Mouse (Mus musculus) kidney, adult 11 months (tissue): ENCODE measurements around the gene Bglap.
A peak's percentile ranks its signal among the peaks of the same experiment; 100 is the strongest.
"Not testable (repeated sequence)": the region's sequence is repeated elsewhere in the genome, so short reads cannot be mapped to it uniquely, and the experiment has no call there.

Experiments
- DNase-seq: peaks from one replicate; pipeline ENCODE4 v3.0.0; 2022

Bglap gene

GRCm38 (mm10) chr3:88393776-88394375 is 9.6 kb upstream of the Bglap start:
- DNase-seq = no peak

- not testable (repeated sequence) for DNase-seq
Observed at GRCm38 (mm10) chr3:88382383-88382782, 1.9 kb downstream of the Bglap start.

GRCm38 (mm10) chr3:88381389-88382315 is 2.6 kb downstream of the Bglap start:
- DNase-seq = not testable (repeated sequence)

- not testable (repeated sequence) for DNase-seq
Observed at GRCm38 (mm10) chr3:88378599-88378998, 5.7 kb downstream of the Bglap start, which contains the start of gene Bglap2. TSS of gene Bglap2 (minus strand) at chr3:88378699.

- DNase-seq = not testable (repeated sequence)
Observed at GRCm38 (mm10) chr3:88376644-88377043, 7.6 kb downstream of the Bglap start.

- not testable (repeated sequence) for DNase-seq
Observed at GRCm38 (mm10) chr3:88375750-88376626, 8.3 kb downstream of the Bglap start.

- DNase-seq = not testable (repeated sequence)
Observed at GRCm38 (mm10) chr3:88372643-88373042, 11.6 kb downstream of the Bglap start, which contains the start of gene Bglap3. TSS of gene Bglap3 (minus strand) at chr3:88372743.

- DNase-seq = not testable (repeated sequence)
Observed at GRCm38 (mm10) chr3:88368511-88368910, 15.8 kb downstream of the Bglap start.

GRCm38 (mm10) chr3:88367517-88367916 is 16.7 kb downstream of the Bglap start:
- not testable (repeated sequence) for DNase-seq

- DNase-seq = not testable (repeated sequence)
Observed at GRCm38 (mm10) chr3:88366830-88367428, 17.3 kb downstream of the Bglap start.

- DNase-seq = no peak
Observed at GRCm38 (mm10) chr3:88365705-88366361, 18.4 kb downstream of the Bglap start.

GRCm38 (mm10) chr3:88364337-88364736 is 19.9 kb downstream of the Bglap start, which contains the start of gene Paqr6:
TSS of gene Paqr6 (plus strand) at chr3:88364584.
- peak; percentile 67 for DNase-seq

GRCm38 (mm10) chr3:88363700-88364099 is 20.6 kb downstream of the Bglap start:
- DNase-seq = no peak

GRCm38 (mm10) chr3:88361612-88362313 is 22.5 kb downstream of the Bglap start:
- no peak for DNase-seq

GRCm38 (mm10) chr3:88361096-88361495 is 23.2 kb downstream of the Bglap start:
- DNase-seq = no peak

- DNase-seq = no peak
Observed at GRCm38 (mm10) chr3:88359989-88360388, 24.3 kb downstream of the Bglap start.

- DNase-seq = no peak
Observed at GRCm38 (mm10) chr3:88359584-88359983, 24.7 kb downstream of the Bglap start.

- peak; percentile 60 for DNase-seq
Observed at GRCm38 (mm10) chr3:88354396-88355165, 29.7 kb downstream of the Bglap start.

GRCm38 (mm10) chr3:88352907-88353306 is 31.4 kb downstream of the Bglap start:
- DNase-seq = no peak

- DNase-seq = no peak
Observed at GRCm38 (mm10) chr3:88350732-88351131, 33.5 kb downstream of the Bglap start.
